Mouse (Mus musculus): ENCODE measurements around the gene Rpl23. TPM values are rescaled to one million over a fixed set of nuclear protein-coding genes. Genes with fewer than 3 reads are reported as not detected.

Gene Rpl23
- 409 and 433 TPM in 2 replicates for polyA plus RNA-seq (2015; fragmentation: Nextera tagmentation; extraction: Ambion mirVana)

DNA sequence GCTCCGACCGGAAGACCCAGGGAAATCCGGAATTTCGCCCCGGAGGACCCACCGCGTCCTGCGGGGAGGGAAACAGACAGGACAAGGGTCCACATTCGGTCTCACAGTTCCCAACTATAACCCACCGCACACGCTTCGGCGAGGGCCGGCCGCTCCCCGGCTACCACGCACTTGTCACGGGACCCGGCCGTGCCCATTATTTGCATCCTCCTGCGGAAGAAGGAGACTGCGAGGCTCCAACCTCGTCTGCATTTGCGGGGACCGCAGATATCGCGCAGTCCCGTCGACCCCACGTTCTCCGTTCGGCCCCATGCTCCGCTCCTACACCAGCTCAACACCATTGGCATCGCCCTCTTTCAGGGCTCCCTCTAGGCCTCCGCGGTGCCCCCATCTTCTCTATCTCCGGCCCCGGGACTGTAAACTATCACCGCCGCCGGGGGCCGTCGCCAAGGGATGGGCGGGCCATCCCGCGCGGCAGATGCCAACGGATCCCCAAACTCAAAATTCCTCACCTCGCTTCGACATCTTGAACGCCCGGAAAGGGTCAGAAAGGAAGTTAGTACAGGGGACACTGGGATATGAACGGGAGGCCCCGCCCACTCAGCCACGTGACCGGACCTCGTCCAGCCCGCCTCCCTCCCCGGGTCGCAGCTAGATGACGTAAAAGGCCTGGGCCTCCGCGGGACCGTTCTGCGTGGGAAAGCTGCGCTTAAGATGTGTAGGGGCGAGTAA, at the start of gene Rpl23:
Rpl23 (minus strand) TSS at position 606 of the 732 bp plus-strand sequence.
- WGBS (ENCODE audit: insufficient replicate concordance), result under 1% methylated on average over 67 of the region's 67 CpGs
- no peaks in the 10 kb centered on the region for H3K9me3 ChIP-seq (ENCODE audit: low read length)
- peak within 1 kb of the TSS; percentile 78 for H3K4me2 ChIP-seq (ENCODE audit: low read depth, low read length)
- H3K27ac ChIP-seq (ENCODE audit: low read depth), result peak within 1 kb of the TSS; percentile 92
- TF ChIP-seq EP300 (IDR thresholded peaks at IDR 0.05; ENCODE audit: low read depth), result peak; percentile 68
- no peak for TF ChIP-seq CTCF (IDR thresholded peaks at IDR 0.05; ENCODE audit: low read depth)
- peak; percentile 100 for DNase-seq
- H3K36me3 ChIP-seq (replicated peaks; ENCODE audit: insufficient read depth, low read length), result peaks cover 37% of the 10 kb centered on the region
- H3K4me1 ChIP-seq (ENCODE audit: insufficient read depth), result peaks cover 10% of the 10 kb centered on the region
- H3K4me3 ChIP-seq (ENCODE audit: low read depth, low read length), result peak within 1 kb of the TSS; percentile 88
- ATAC-seq, result peak; percentile 95
- H3K27me3 ChIP-seq (ENCODE audit: insufficient read depth, low read length), result no peaks in the 10 kb centered on the region
- peak within 1 kb of the TSS; percentile 90 for H3K9ac ChIP-seq (replicated peaks)

DNA sequence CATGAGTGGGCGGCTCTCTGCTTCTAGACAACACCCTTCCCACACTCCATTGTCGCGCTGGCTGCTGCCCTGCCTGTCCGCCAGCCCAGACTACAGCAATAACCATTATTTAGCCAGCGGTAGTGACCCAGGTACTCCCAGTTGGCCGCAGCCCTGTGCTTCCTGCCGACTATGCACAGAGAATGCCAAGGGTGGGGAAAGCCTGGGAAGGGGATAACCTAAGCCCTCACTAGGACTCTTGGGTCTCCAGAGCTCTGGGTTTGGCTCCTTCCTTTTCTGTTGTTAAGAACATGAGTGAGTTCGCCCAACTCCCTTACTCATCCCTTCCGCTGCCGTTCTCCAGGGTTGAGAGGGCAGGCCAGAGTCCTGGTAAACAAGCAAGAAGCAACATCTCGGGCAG, 49.8 kb upstream of the Rpl23 start:
- Histone ChIP-seq H3K4me1 (ENCODE audit: insufficient read depth) (peaks cover 9% of the 10 kb centered on the region; the same call in 1 of the 2 replicates), H3K4me3 (ENCODE audit: low read depth, low read length) (no peak overlapping the region), H3K27ac (ENCODE audit: low read depth) (no peak overlapping the region), H3K4me2 (ENCODE audit: low read depth, low read length) (no peak overlapping the region), H3K9me3 (ENCODE audit: low read length) (no peaks in the 10 kb centered on the region), H3K27me3 (ENCODE audit: insufficient read depth, low read length) (no peaks in the 10 kb centered on the region), H3K36me3 (replicated peaks; ENCODE audit: insufficient read depth, low read length) (peaks cover 49% of the 10 kb centered on the region), H3K9ac (replicated peaks) (no peak overlapping the region)
- ATAC-seq, result no peak
- 77% methylated on average over 11 of the region's 11 CpGs for WGBS (ENCODE audit: insufficient replicate concordance)
- TF ChIP-seq CTCF (IDR thresholded peaks at IDR 0.05; ENCODE audit: low read depth) (no peak), EP300 (IDR thresholded peaks at IDR 0.05; ENCODE audit: low read depth) (no peak)
- DNase-seq, result no peak

DNA sequence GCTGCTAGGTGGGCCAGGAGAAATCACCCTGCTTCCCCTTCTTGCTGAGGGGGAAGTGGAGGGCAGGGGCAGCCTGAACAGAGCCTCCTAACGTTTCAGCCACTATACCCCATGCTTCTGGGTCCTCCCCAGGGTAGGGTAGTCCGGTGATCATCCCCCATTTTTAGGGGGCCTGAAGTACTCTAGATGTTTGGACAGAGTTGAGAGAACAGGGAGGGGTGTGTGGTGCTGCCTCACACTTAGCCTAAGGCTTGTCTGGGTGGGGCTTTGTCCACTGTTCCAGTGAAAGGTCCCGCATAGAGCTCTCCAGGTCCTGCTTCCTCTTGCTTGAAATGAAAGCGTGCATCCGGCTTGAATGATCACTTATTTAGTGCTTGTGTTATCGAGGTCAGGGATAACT, 48.3 kb upstream of the Rpl23 start:
- WGBS (ENCODE audit: insufficient replicate concordance), result 49% methylated on average over 6 of the region's 6 CpGs
- DNase-seq (no peak), ATAC-seq (0 out of 2 replicates have a peak, but pooled peaks have one; percentile 5)
- peak overlapping the region; percentile 7; the same call in 1 of the 2 replicates for H3K4me2 ChIP-seq (ENCODE audit: low read depth, low read length)
- H3K9me3 ChIP-seq (ENCODE audit: low read length), result no peaks in the 10 kb centered on the region
- peaks cover 15% of the 10 kb centered on the region for H3K4me1 ChIP-seq (ENCODE audit: insufficient read depth)
- peak overlapping the region; percentile 76 for H3K27ac ChIP-seq (ENCODE audit: low read depth)
- TF ChIP-seq EP300 (IDR thresholded peaks at IDR 0.05; ENCODE audit: low read depth) (no peak), CTCF (IDR thresholded peaks at IDR 0.05; ENCODE audit: low read depth) (no peak)
- no peaks in the 10 kb centered on the region for H3K27me3 ChIP-seq (ENCODE audit: insufficient read depth, low read length)
- H3K4me3 ChIP-seq (ENCODE audit: low read depth, low read length), result no peak overlapping the region
- H3K36me3 ChIP-seq (replicated peaks; ENCODE audit: insufficient read depth, low read length), result peaks cover 52% of the 10 kb centered on the region
- H3K9ac ChIP-seq (replicated peaks), result no peak overlapping the region

DNA sequence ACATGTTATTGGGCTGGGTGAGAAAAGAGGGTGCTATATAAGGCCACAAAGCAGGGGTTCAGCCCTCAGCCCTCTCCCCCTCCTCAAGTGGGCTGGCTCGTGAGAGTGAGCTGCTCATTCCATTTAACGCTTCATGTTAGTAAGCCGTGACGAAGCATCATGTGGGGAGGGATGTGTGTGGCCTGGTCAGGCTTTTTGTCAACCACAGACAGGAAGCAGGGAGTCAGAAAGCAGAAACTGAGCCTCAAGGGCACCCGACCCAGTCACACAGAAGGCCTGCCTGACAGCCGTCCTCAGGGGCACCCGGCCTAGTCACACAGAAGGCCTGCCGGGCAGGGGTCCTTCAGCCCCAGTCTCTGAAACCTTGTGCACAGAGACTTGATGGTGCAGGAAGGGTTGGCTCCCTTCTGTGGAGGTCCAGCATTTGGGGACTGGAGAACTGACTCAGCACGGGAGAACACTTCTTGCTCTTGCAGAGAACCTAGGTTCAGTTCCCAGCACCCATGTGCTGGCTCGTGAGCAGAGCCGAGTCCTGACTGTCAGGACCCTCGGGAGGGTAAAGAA, 47.8 kb upstream of the Rpl23 start:
- peak; percentile 41 for ATAC-seq
- Histone ChIP-seq H3K27me3 (ENCODE audit: insufficient read depth, low read length) (no peaks in the 10 kb centered on the region), H3K27ac (ENCODE audit: low read depth) (peak overlapping the region; percentile 76), H3K36me3 (replicated peaks; ENCODE audit: insufficient read depth, low read length) (peaks cover 53% of the 10 kb centered on the region), H3K9ac (replicated peaks) (0 out of 2 replicates have a peak overlapping the region, but pooled peaks have one; percentile 18), H3K4me3 (ENCODE audit: low read depth, low read length) (no peak overlapping the region), H3K9me3 (ENCODE audit: low read length) (no peaks in the 10 kb centered on the region), H3K4me1 (ENCODE audit: insufficient read depth) (peaks cover 18% of the 10 kb centered on the region), H3K4me2 (ENCODE audit: low read depth, low read length) (peak overlapping the region; percentile 7; the same call in 1 of the 2 replicates)
- TF ChIP-seq EP300 (IDR thresholded peaks at IDR 0.05; ENCODE audit: low read depth), result no peak
- no peak for TF ChIP-seq CTCF (IDR thresholded peaks at IDR 0.05; ENCODE audit: low read depth)
- 37% methylated on average over 12 of the region's 12 CpGs for WGBS (ENCODE audit: insufficient replicate concordance)
- peak; percentile 55 for DNase-seq

DNA sequence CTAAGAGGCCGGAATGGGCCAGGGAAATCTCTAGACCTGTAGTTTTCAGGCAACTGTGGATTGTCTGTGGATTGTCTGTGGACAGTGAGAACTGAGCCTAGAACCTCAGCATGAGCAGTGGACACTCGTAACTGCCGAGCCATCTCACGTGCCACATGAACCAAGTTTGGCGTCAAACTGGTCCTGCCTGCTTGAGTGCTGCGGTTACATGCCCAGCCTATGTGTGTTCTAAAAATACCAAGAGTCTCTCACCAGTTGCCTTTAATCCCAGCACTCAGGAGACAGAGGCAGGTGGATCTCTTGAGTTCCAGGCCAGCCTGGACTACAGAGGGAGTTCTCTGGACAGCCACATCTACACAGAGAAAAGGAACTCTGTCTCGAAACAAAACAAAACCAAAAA, 47.1 kb upstream of the Rpl23 start:
- H3K9ac ChIP-seq (replicated peaks), result no peak overlapping the region
- peak overlapping the region; percentile 76 for H3K27ac ChIP-seq (ENCODE audit: low read depth)
- ATAC-seq (no peak), DNase-seq (no peak)
- no peak overlapping the region for H3K4me2 ChIP-seq (ENCODE audit: low read depth, low read length)
- no peak for TF ChIP-seq EP300 (IDR thresholded peaks at IDR 0.05; ENCODE audit: low read depth)
- TF ChIP-seq CTCF (IDR thresholded peaks at IDR 0.05; ENCODE audit: low read depth), result no peak
- no peaks in the 10 kb centered on the region for H3K9me3 ChIP-seq (ENCODE audit: low read length)
- H3K4me3 ChIP-seq (ENCODE audit: low read depth, low read length), result no peak overlapping the region
- no peaks in the 10 kb centered on the region for H3K27me3 ChIP-seq (ENCODE audit: insufficient read depth, low read length)
- H3K36me3 ChIP-seq (replicated peaks; ENCODE audit: insufficient read depth, low read length), result peaks cover 47% of the 10 kb centered on the region
- WGBS (ENCODE audit: insufficient replicate concordance), result 54% methylated on average over 7 of the region's 7 CpGs
- peaks cover 24% of the 10 kb centered on the region for H3K4me1 ChIP-seq (ENCODE audit: insufficient read depth)

DNA sequence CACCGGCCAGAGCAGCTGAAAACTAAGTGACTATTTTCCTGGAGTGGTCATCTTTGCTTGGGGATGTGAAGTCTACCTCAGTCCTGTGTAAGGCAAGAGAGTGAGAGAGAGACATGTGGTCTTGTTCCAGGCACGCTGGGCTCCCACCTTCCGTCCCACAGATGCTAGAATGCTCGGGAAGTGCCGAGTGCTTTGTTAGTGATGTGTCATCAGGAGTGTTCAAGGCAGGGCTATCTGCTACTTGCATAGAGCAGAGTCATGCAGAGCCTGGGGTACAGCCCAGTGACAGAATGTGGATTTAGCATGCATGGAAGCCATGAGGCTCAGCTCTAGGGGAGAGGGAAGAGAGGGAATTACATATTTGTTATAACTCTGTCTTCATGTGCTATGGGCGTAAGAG, 45.4 kb upstream of the Rpl23 start:
- Histone ChIP-seq H3K9me3 (ENCODE audit: low read length) (no peaks in the 10 kb centered on the region), H3K4me3 (ENCODE audit: low read depth, low read length) (no peak overlapping the region), H3K36me3 (replicated peaks; ENCODE audit: insufficient read depth, low read length) (peaks cover 45% of the 10 kb centered on the region), H3K27ac (ENCODE audit: low read depth) (no peak overlapping the region), H3K4me2 (ENCODE audit: low read depth, low read length) (no peak overlapping the region), H3K9ac (replicated peaks) (no peak overlapping the region), H3K27me3 (ENCODE audit: insufficient read depth, low read length) (no peaks in the 10 kb centered on the region), H3K4me1 (ENCODE audit: insufficient read depth) (peaks cover 27% of the 10 kb centered on the region)
- 73% methylated on average over 6 of the region's 6 CpGs for whole genome bisulfite sequencing (ENCODE audit: insufficient replicate concordance)
- ATAC-seq, result no peak
- TF ChIP-seq EP300 (IDR thresholded peaks at IDR 0.05; ENCODE audit: low read depth), result no peak
- no peak for TF ChIP-seq CTCF (IDR thresholded peaks at IDR 0.05; ENCODE audit: low read depth)
- DNase-seq, result peak; percentile 10

Measured in liver, postnatal 0 days (tissue).